Mouse (Mus musculus): Measurements from ENCODE around the gene Fdxr.

Gene Fdxr

DNA sequence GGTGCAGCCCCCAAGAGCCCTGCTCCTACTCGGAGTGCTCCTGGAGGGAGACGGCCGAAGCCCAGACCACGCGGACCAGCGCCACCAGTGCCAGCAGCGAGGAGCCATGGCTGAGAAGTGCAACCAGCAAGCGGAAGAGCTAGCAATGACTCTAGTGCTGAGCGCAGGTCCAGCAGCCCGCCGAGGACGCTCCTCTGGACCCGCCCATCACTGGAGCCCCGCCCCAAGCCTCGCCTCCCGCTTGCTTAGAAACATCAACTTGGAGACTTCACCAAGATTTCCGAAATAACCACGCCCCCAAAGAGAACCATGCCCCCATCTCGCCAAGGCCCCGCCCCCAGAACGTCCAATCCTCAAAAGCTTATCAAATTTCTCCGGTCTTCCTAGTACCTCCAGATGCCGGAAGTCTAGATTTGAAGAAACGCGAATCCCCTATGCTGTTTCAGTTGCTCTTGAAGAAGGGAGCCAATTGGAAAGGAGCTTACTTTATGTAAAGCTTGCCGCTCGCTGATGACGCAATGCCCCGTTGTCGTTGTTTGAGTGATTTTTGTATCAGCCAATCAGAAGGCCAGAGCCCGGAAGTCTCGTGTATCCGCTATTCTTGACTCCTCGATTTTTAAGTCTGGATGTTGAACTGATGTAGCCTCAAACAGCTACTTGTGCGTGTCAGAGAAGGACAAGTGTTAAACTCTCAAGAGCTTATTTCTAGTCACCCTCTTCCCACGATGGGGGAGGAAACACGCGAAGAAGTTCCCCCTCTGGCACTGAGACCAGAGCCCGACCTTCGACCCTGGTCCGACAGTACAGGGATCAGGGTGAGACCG lies at the start of gene Fdxr:
Fdxr (minus strand) TSS at position 271 of the 824 bp plus-strand sequence.
- DNase-seq: peak; percentile 94 to 96

DNA sequence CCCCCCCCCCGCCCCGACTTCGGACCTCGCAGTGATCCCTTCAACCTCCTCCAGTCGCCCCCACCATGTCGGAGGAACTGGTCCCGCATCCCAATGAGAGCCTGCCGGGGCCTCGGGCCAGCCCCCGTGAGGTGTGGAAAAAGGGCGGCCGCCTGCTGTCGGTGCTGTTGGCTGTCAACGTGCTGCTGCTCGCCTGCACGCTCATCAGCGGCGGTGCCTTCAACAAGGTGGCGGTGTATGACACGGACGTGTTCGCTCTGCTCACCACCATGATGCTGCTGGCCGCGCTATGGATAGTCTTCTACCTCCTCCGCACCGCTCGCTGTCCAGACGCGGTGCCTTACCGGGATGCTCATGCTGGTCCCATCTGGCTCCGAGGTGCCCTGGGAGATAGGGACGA lies 46.5 kb upstream of the Fdxr start:
- no peak for DNase-seq

DNA sequence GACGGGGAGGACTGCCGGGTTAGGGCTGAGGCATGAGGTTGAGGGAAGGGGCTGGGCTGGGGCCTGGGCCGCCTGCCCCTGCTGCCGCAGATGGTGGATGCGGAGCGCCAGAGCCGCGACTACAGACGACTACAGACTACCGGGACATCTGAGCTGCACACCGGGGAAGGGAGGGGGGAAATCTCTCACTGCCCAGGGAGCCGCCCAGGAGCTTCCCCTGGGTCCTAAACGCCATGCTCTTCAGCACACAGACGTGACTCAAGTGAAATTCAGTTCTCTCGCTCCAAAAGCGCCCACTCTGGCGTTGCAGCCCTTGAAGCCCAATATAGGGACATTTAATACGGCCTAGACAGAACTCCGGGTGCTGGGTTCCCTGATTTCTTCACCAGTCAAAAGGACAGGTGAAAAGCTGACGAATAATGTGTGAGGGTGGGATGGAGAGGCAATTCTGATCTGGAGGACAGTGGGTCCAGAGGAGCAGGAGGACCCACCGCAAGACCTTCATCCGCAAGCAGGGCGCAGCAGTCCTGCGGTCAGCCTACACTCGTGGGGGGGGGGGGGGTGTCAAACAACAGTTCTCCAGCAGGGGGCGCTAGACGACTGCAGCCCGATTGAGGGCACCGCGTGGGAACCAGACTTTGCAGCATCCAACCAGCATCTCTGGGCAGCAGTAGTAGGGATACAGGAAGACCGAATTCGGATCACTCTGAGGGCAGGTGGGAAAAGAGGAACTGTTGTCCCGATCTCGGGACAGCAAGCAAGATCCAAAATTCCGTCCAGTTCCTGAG lies 45.2 kb upstream of the Fdxr start, which contains the start of gene Ush1g:
Ush1g (minus strand) TSS at position 136 of the 788 bp plus-strand sequence.
- peak; percentile 63 to 74 for DNase-seq

DNA sequence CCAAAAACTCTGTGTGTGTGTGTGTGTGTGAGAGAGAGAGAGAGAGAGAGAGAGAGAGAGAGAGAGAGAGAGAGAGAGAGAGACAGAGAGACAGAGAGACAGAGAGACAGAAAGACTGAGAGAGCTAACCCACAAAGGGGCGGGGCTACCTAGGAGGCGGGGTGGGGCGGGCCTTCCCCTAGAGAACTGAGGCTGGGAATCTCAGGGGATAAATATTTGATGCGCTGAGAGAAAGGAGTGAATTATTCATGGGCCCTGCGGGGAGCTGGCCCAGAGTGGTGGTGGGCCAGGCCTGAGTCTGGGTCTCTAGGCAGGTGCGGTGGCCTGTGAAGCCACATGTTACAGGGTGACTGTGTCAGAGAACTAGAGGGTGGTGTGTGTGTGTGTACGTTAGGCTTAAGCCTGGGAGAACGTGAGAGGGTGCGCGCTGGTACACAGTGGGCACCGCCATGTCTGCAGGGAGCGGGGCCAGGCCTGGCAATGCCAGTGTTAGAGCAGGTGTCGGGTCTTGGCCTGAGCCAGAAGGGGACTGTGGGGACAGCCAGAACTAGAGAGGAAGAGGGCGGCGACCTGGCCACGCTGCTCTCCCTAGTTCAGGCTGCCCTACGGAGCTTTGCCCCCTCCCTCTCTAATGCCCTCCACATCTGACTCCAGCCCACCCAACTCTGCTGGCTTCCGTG lies 43.0 kb upstream of the Fdxr start:
- peak; percentile 57 to 59 for DNase-seq

DNA sequence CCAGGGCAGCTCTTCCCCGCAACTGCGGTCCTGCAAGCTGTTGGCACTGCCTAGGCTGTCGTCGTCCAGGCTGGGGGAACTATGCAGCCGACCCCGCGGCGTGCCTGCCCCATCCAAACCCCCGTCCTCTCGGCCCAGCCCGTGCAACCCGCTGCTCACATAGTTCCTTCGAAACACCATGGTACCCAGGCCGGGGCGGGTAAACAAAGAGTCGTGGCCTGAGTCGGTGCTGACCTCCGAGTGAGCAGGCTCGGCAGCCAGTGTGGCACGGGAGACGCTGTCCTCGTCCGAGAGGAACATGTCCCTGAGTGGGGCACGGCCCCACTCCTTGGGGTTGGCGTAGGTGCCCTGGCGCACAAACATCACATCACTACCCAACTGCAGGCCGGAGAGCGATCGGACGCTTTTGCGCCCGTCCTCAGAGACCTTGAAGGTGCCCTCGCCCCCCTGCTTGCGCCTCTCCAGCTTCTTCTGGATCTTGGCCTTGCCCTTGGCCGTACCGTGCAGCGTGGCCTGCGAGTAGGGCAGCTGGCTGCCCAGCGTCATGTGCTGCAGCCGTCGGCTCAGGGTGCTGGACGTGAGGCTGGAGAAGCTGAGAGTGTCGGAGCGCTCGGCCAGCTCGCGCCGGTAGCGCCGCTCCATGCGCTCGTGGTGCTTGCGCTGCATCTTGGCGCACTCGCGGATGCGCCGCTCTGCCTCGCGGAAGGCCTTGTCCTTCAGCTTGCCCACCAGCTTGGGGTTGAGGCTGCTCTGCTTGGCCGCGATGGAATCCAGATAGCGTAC lies 41.6 kb upstream of the Fdxr start:
- no peak for DNase-seq

DNA sequence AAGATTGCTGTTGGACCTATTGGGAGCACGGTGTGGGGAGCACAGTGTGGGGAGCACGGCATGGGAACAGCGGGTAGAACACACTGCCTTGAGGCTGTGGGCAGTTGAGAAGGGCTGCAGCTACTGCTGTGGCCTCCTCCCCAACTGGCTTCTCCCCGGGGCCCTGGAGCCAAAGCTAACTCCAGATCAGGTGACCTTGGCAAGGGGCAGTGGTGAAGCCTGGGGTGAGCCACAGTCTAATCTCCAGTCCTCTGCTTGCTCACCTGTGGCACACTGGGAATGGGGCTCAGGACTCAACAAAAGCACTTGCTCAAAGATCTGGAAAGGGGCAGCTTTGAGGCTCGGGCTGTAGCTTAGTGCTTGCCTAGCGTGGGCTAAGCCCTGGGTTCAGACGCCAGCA lies 40.4 kb upstream of the Fdxr start:
- no peak for DNase-seq

DNA sequence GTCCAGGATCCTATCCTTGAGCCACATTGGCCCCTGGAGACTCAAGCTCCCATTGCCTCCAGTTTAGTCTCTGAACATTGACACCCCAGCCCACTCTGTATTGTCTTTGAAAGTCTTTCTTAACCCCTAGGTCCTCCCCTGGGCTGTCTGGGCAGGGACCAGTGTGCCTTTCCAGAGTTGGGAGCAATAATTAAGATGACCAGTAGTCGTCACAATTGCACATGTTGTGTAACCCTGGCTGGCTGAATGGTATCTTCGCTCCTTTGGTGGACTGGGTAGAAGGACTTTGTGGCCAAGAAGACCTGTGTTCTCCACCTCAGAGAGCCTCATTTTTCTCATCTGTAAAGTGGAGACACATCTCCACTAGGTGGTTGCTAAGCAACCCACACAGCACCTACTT lies 37.4 kb upstream of the Fdxr start:
- DNase-seq: no peak

DNA sequence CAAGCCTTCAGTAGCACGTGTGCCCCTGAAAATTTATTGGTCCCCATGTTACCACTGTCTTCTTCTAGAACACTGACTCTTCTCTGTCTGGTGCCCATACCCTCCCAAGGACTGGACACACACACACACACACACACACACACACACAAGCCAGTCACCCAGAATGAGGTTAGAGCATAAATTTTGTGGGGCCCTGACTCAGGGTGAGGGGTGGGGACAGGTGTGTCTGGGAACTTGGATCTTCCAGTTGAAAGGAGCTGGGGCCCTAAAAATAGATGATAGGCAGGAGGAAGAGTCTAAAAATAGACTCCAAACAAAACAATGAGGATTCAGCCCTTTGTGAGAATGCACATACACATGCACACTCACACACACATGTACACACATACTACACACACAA lies 31.9 kb upstream of the Fdxr start:
- no peak for DNase-seq

DNA sequence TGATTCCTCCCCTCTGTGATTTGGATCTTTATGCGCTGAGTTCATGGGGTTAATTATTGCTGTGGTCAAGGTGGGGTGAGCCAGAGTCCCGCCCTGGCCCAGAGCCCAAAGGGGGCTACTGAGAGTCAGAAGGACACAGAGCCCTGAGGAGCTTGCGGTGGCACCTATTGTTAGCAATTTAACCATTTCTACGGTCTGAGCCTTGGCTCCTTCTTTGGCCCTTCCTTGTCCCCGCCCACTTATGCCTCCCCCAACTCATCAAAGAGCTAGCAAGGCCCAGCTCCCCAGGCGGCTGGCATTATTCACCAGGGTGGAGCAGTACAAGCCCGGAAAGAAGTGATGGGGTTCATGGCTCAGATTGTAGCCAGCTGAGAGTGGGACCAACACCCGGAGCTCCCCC lies 30.0 kb upstream of the Fdxr start, which contains the start of gene Otop2:
Otop2 (plus strand) TSS at position 301 of the 400 bp plus-strand sequence.
- no peak for DNase-seq

DNA sequence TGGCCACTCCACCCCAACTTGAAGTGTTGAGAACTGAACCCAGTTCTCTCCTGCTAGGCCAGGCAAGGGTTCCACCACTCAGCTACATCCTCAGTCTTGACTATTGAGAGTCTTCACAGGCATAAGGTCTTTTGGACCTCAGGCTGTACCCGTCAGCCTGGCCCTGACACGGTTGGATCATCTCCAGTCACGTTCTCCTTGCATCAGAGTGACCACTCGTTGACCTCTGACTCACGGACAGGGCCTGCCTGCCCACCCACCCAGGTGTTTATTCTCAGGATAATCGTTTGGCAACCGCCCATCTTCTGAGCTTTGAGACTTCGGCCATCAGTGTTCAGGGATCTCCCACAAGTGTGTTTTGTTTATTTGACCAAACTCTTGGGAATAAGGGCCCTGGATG lies 26.3 kb upstream of the Fdxr start:
- no peak for DNase-seq

DNA sequence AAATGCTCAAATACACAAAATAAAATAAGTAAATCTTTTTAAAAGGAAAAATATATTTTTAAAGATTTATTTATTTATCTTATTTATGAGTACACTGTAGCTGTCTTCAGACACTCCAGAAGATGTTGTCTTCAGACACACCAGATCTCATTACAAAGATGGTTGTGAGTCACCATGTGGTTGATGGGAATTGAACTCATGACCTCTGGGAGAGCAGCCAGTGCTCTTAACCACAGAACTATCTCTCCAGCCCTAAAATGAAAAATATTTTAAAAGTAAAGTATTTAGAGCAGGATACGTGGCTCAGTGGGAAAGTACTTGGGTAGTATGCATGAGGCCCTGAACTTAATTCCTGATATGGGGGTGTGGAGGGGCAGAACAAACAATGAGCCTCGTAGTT lies 24.5 kb upstream of the Fdxr start:
- no peak for DNase-seq

DNA sequence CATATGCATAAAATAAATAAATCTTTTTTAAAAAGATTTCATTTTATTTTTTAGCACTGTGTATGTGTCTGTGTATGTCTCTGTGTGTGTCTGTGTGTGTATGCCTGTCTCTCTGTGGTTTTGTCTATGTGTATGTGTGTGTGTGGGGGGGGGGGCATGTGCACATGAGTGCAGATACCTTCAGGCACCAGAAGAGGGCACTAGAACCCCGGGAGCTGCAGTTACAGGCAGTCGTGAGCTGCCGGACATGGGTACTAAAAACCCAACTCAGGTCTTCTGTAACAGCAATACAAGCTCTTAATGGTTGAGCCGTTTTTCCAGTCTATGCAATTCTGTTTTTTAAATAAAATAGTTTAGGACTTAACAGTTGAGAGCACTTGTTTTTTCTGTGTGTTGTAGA lies 23.9 kb upstream of the Fdxr start:
- no peak for DNase-seq

DNA sequence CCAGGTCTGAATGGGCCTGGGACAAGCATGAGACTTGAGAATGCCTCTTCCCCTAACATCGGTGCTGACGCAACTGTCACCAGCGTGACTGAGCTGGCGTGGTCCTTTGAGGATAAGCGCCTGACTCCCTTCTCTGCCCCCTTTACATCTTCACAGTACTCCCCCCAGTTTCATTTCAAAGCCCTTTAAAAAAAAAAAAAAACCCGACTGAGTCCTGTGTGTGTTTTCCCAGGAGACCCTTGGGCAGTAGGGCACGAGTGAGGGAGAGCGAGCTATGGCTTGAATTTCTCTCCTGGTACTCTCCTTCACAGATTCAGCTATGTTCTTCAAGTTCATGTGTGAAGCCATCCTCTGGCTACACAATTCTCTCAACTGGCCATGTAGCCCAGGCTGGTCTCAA lies 21.3 kb upstream of the Fdxr start:
- DNase-seq: no peak

DNA sequence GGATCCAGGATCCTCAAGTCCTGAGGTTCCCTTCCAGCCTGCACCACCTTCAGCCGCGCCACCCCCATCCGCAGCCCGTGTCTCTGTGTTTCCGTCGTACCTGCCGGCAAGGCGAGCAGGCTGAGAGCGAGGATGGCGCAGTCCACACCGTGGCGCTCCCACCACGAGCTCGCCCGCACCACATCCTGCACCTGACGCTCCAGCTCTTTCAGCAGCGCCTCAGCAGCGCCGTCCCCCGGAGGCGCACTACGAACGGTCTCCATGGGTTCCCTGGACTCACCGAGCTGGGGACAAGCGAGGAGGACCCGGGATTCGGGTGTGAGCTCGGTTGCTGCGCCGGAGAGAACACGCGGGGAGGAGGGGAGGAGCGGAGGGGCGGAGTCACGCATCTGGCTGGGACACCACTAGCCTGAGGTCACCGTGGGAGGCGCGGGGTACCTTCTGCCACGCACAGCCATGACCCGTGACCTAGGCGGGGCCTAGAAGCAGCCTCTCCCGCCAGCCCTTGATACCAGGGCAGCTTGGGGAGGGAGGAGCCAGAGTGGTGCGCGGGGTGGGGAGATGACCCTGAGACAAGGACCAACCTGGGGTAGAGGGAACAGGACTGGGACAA lies 20.5 kb upstream of the Fdxr start, which contains the start of gene Fads6:
Fads6 (minus strand) TSS at position 450 of the 613 bp plus-strand sequence.
- DNase-seq: peak; percentile 88 to 93

DNA sequence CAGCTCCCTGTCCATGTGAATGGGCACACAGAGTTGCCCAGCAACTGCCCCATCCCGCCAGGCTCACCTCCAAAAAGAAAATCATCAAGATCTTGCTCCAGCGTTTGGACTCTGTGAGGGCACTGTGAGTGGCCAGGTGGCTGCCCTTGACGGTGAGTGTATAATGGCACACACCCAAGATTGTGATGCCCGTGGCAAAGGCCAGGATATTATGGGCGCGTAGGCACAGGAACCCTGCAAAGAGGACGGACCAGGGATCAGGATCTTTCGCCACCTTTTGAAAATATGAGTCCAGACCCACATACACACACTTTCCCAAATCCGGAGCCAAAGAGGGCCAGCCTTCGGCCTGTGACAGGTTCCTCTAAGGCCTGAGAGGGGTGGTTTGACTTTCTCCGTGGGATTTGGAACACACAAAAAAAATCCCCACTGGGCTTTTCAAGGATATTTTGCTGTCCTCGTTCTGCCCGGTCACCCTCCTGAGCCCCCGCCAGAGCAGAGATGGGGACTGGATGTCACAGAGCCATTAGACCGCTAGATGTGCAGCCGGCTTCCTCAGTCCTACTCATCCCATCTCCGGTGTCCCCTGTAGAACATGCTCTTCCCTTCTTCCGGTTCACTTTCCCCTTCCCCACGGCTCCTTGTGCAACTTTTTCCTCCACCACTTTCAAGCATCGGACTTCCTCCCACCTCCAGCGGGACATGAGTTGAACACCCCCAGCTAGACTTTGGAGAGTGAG lies 19.8 kb upstream of the Fdxr start:
- DNase-seq: peak; percentile 74 to 79

DNA sequence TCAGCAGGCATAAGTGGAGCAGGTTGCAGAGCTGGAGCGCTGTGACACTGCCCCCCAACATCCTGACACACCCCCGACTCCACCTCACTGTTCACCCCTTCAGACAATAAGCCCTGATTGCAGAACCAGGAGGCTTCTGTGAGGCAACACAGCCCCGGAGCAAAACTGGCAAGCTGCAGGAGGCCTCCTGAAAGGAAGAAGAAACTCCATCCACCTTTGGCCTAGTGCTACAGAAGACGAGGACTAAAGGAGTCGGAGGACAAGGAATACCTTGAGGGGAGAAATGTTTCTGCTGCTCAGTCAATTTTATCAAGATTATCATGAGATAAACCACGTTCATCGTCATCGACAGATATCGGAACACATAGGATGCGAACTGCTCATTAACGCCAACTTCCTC lies 19.1 kb upstream of the Fdxr start:
- peak in 1 of 2 experiments; percentile 20 for DNase-seq

DNA sequence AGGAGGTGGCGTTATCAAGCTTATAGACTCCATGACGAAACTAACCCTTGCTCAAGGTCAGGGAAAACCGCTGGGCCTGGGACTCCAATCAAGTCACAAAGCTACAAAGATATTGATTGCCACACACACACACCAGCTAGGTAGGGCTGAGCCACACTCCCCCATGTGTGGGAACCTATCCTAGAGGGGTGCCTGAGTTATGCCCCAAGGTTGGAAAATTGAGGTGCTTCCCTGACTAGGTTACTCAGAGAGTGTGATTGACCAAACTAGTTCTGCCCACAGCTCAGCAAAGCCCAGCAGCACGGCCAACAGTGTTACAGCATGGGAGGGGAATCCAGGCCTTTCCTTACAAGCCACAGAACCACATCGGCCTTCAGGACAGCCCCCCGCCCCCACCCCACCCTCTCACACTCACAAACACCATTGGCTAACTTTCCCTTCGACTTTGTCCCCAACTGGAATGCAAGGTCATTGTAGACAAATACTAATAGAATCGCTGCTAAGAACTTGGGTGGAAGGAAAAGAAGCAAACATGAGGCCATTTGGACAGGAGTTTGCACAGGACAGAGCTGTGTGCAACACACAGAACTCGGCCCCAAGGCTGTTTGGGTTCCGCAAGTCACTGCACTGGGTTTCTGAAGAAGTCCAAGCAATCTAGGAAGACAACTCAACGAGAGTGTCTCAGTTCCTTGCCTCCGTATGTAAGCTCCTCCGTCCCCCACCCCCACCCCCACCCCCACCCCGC lies 16.0 kb upstream of the Fdxr start:
- no peak for DNase-seq

DNA sequence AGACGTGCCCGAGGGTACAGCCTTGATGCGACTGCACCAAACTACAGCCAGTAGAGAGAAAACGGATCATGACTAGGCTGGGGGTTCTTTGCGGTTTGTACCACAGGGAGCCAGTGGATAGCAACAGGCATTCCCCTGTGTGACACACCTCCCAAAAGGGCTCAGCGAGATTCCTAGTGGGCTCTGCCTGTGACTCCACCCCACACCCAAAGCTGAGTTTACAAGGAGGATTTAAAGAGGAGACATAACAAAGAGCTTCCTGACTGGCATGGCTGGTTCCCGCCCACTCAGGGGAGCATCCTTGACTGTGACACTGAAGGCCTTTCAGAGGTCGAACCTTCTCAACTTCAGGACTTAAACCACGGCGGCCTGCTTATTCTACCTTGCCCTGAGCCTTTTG lies 14.7 kb upstream of the Fdxr start:
- DNase-seq: no peak

DNA sequence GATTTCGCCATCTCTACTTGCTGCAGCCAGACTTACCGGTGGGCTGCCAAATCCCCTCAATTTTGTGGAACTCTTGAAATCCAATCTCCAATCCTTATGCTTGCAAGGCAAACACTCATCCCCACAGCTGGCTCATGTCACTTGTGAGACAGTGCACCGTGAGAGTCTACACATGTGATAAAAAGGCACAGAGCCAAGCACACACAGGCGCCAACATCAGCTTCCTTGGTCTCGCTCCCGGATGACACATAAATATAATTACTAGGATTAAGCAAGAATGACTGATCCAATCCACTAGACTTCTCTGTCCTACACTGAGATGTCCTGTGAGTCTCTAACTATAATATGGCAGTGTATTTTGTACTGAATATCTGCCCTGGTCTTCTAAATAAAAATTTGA lies 14.1 kb upstream of the Fdxr start:
- DNase-seq: no peak

DNA sequence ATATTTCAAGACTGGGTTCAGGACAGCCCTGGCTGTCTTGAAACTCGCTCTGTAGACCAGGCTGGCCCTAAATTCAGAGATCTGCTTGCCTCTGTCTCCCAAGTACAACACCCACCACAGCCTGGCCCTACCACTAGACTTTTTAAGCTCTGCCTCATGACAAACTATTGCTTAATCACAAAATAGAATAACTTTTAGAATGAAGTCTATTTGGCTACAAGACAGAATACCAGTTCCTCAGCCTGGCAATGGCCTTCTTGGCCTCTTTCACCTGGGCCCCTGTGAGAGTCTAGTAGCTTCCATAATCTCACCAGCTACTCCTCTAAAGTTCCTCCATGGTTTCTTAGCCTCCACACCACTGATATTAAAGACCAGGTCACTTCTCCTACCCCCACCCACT lies 13.5 kb upstream of the Fdxr start:
- DNase-seq: no peak

DNA sequence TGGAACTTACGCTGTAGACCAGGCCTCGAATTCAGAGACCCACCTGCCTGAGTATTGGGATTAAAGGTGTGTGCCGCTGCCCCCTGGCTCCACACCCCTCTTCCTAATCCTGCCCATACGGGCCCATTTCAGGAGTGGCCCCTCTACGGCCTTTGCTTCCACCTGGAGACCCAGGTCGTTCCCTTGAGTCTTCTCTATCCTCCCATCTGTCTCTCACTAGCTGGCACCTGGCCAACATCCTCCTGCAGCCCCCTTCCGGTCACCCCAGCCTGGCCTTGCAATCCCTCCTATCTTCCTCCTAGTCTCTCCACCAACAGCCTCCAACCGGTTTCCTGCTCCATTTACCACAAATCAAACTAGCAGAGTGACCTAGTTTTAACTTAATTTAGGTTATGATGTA lies 13.0 kb upstream of the Fdxr start:
- DNase-seq: peak in 1 of 2 experiments; percentile 29

All from cerebellum, adult 18-20 months (tissue).